Mouse (Mus musculus) stomach, postnatal 0 days (tissue): ENCODE results near the gene 2410131K14Rik.

ENCODE experiments used
- CTCF ChIP-seq: IDR thresholded peaks from 2 replicates; pipeline ENCODE4 v1.5.1; 2016; ENCODE audit warnings: antibody characterized with exemption, low read depth, mild to moderate bottlenecking, moderate library complexity
- EP300 ChIP-seq: optimal IDR thresholded peaks from 2 replicates; pipeline ENCODE3; 2016; ENCODE audit warnings: antibody characterized with exemption

DNA sequence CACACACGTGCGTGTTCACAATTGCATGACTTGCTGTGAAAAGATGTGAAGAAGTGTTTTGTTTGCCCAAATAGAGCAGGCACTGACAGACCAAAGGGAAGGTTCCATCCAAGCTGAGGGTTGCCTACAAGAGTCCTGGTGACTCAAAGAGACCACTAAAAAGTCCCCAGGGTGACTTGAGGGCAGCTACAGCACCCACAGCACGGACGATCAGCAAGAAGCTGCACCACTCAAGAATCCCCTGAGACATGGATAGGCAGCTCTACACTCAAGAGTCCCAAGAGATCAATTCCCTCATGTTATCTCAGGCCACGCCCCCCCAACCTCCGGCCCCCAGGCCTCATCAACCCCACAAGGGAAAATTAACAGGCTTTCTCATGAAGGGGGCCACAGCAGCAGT is 65.4 kb downstream of the 2410131K14Rik start:
- TF ChIP-seq CTCF (no peak), EP300 (no peak)
